9 mouse cellular contexts compared by ENCODE assay signal in the genomic region with DNA sequence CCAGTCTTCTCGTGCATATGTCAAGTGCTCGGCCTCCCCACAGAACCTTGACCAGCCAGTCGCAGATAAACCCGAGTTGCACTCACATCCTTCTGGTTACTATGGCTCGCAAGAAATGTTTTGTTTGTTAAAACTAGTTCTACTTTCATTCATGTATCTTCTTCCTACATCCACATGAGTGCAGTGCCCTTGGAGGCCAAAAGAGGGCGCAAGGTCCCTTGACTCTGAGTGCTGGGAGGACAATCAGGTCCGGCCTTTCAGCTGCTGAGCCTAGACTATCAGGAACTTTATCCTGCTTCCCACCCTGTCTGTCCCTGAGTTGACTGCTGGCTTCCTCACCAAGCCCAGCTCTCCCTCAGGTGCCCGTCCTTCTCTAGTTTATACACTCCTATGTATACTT. TPM values are rescaled to one million over a fixed set of nuclear protein-coding genes. Genes with fewer than 3 reads are reported as not detected.
A peak's percentile ranks its signal among the peaks of the same experiment; 100 is the strongest.
DNase-seq lines count a peak whose midpoint lies in the region; ATAC-seq and TF ChIP-seq lines count a peak whose summit lies in the region.
"Had no signal": no experiment of that assay in that cellular context is flagged by ENCODE, and none has a peak within 500 bp of the region (broad histone marks: within the 10 kb centered on the region; RNA-seq: fewer than 3 reads in every experiment).

No protein-coding gene starts in this region.

- no peaks in the 10 kb centered on the region for H3K36me3 ChIP-seq in kidney, postnatal 0 days (ENCODE audit: insufficient read depth, low read length)
- H3K36me3 ChIP-seq in kidney, embryonic 15.5 days = no peaks in the 10 kb centered on the region
- H3K36me3 ChIP-seq in forebrain, embryonic 13.5 days (ENCODE audit: poor library complexity, severe bottlenecking) = peaks cover 12% of the 10 kb centered on the region

- H3K27ac ChIP-seq in kidney, postnatal 0 days = no peak overlapping the region
- no peak overlapping the region for H3K27ac ChIP-seq in kidney, embryonic 15.5 days
- H3K27ac ChIP-seq in embryonic fibroblast, embryonic 13.5 days (ENCODE audit: insufficient read depth, low read length) = no peak overlapping the region
- H3K27ac ChIP-seq in forebrain, embryonic 13.5 days = no peak overlapping the region
- H3K27ac ChIP-seq: macrophage had no signal

- H3K9me3 ChIP-seq in kidney, postnatal 0 days (replicated peaks; ENCODE audit: low read length) = no peaks in the 10 kb centered on the region
- H3K9me3 ChIP-seq in kidney, embryonic 15.5 days (replicated peaks) = no peaks in the 10 kb centered on the region
- H3K9me3 ChIP-seq in forebrain, embryonic 13.5 days (replicated peaks) = no peaks in the 10 kb centered on the region

- no peak for ATAC-seq in kidney, postnatal 0 days (replicated peaks; ENCODE audit: low FRiP score, low read depth)
- no peak for ATAC-seq in kidney, embryonic 15.5 days (replicated peaks; ENCODE audit: low FRiP score)
- ATAC-seq in monocyte, adult 5-6 weeks (replicated peaks; ENCODE audit: insufficient number of reproducible peaks, low FRiP score, low TSS enrichment, poor library complexity, severe bottlenecking) = peak; percentile 52; the same call in 1 of the 2 replicates
- no peak for ATAC-seq in forebrain, embryonic 13.5 days

- DNase-seq in kidney, postnatal 0 days (ENCODE audit: low spot score) = peak; percentile 63
- DNase-seq in CD8-positive naive resting alpha-beta T cell, adult 2 months (ENCODE audit: low read depth in 2 of 2, low spot score in 2 of 2) = peak; percentile 47 to 67
- DNase-seq in NIH3T3 (ENCODE audit: low read depth) = peak; percentile 75
- peak; percentile 84 for DNase-seq in thymus, postnatal 4 days

- no peak overlapping the region for H3K9ac ChIP-seq in kidney, postnatal 0 days (ENCODE audit: low read depth, low read length)
- H3K9ac ChIP-seq in kidney, embryonic 15.5 days = no peak overlapping the region
- H3K9ac ChIP-seq in forebrain, embryonic 13.5 days = no peak overlapping the region

- TF ChIP-seq CTCF in kidney, postnatal 0 days (IDR thresholded peaks at IDR 0.05; ENCODE audit: low read depth) = peak; percentile 69
- peak; percentile 57; the same call in 1 of the 2 replicates for TF ChIP-seq CTCF in embryonic fibroblast, embryonic 13.5 days (IDR thresholded peaks at IDR 0.05; ENCODE audit: borderline replicate concordance, insufficient read depth, low read length)

- H3K4me3 ChIP-seq in kidney, postnatal 0 days (replicated peaks; ENCODE audit: low read depth, low read length) = no peak overlapping the region
- no peak overlapping the region for H3K4me3 ChIP-seq in kidney, embryonic 15.5 days (replicated peaks)
- no peak overlapping the region for H3K4me3 ChIP-seq in embryonic fibroblast, embryonic 13.5 days (ENCODE audit: insufficient read depth, low read length)
- H3K4me3 ChIP-seq in forebrain, embryonic 13.5 days = no peak overlapping the region

- H3K27me3 ChIP-seq in kidney, postnatal 0 days (ENCODE audit: insufficient read depth, low read length) = peaks cover 7% of the 10 kb centered on the region; the same call in 1 of the 2 replicates
- peaks cover 64% of the 10 kb centered on the region for H3K27me3 ChIP-seq in kidney, embryonic 15.5 days
- peaks cover 47% of the 10 kb centered on the region for H3K27me3 ChIP-seq in forebrain, embryonic 13.5 days

- no peak for TF ChIP-seq POLR2A in embryonic fibroblast, embryonic 13.5 days (IDR thresholded peaks at IDR 0.05; ENCODE audit: low read depth, low read length)

- 0 out of 2 replicates have a peak, but pooled peaks cover 4% of the 10 kb centered on the region for H3K4me1 ChIP-seq in kidney, postnatal 0 days (replicated peaks; ENCODE audit: insufficient read depth, low read length)
- H3K4me1 ChIP-seq in kidney, embryonic 15.5 days = peaks cover 11% of the 10 kb centered on the region
- no peaks in the 10 kb centered on the region for H3K4me1 ChIP-seq in embryonic fibroblast, embryonic 13.5 days (ENCODE audit: control insufficient read depth, insufficient read depth, low read length)
- peaks cover 8% of the 10 kb centered on the region for H3K4me1 ChIP-seq in forebrain, embryonic 13.5 days

- H3K4me2 ChIP-seq in kidney, postnatal 0 days (ENCODE audit: low read length) = no peak overlapping the region
- no peak overlapping the region for H3K4me2 ChIP-seq in kidney, embryonic 15.5 days
- no peak overlapping the region for H3K4me2 ChIP-seq in forebrain, embryonic 13.5 days

- 40% methylated on average over 8 of the region's 8 CpGs for WGBS in kidney, postnatal 0 days
- 39% methylated on average over 8 of the region's 8 CpGs for WGBS in kidney, embryonic 15.5 days
- WGBS in forebrain, embryonic 13.5 days = 36% methylated on average over 8 of the region's 8 CpGs

RNA-seq across cellular contexts. Expression of a gene that starts 6.3 kb away (rescaled TPM):
- polyA plus RNA-seq in kidney, postnatal 0 days (2015; fragmentation: Nextera tagmentation; extraction: Ambion mirVana) = 4.3 TPM in 2 replicates
- 2.8 and 3.9 TPM in 2 replicates for polyA plus RNA-seq in kidney, embryonic 15.5 days (2015; fragmentation: Nextera tagmentation; extraction: Ambion mirVana)
- polyA plus RNA-seq in embryonic fibroblast, embryonic 13.5 days (2011; ENCODE audit: insufficient read length, low read depth, missing spikeins) = 0.67 and 1.1 TPM in 2 replicates
- total RNA-seq in monocyte, adult 5-6 weeks (2017) = 0.29 to 0.75 TPM in 2 of 3 replicates, not detected in the other
- 0.33 and 0.44 TPM in 2 replicates for polyA plus RNA-seq in forebrain, embryonic 13.5 days (2015; fragmentation: Nextera tagmentation; extraction: Ambion mirVana)

RNA-seq across cellular contexts. Expression of a gene that starts 17.6 kb away (rescaled TPM):
- 3.4 and 4.1 TPM in 2 replicates for polyA plus RNA-seq in kidney, postnatal 0 days (2015; fragmentation: Nextera tagmentation; extraction: Ambion mirVana)
- polyA plus RNA-seq in kidney, embryonic 15.5 days (2015; fragmentation: Nextera tagmentation; extraction: Ambion mirVana) = 6.3 and 6.5 TPM in 2 replicates
- not detected in 2 replicates for polyA plus RNA-seq in embryonic fibroblast, embryonic 13.5 days (2011; ENCODE audit: insufficient read length, low read depth, missing spikeins)
- 17.3 to 92.4 TPM (median 17.6 TPM) in 3 replicates for total RNA-seq in monocyte, adult 5-6 weeks (2017)
- 39.6 and 47.2 TPM in 2 replicates for polyA plus RNA-seq in forebrain, embryonic 13.5 days (2015; fragmentation: Nextera tagmentation; extraction: Ambion mirVana)

RNA-seq across cellular contexts. Expression of a gene that starts 18.9 kb away (rescaled TPM):
- polyA plus RNA-seq in kidney, postnatal 0 days (2015; fragmentation: Nextera tagmentation; extraction: Ambion mirVana) = 1.3 TPM in 2 replicates
- 1.2 and 1.7 TPM in 2 replicates for polyA plus RNA-seq in kidney, embryonic 15.5 days (2015; fragmentation: Nextera tagmentation; extraction: Ambion mirVana)
- polyA plus RNA-seq in embryonic fibroblast, embryonic 13.5 days (2011; ENCODE audit: insufficient read length, low read depth, missing spikeins) = 1.4 TPM in 1 of 2 replicates, not detected in the other
- 14.1 TPM in 1 of 3 replicates, not detected in the others for total RNA-seq in monocyte, adult 5-6 weeks (2017)
- polyA plus RNA-seq in forebrain, embryonic 13.5 days (2015; fragmentation: Nextera tagmentation; extraction: Ambion mirVana) = 0.47 TPM in 1 of 2 replicates, not detected in the other

RNA-seq across cellular contexts. Expression of a gene that starts 31.8 kb away (rescaled TPM):
- 5.3 TPM in 2 replicates for polyA plus RNA-seq in kidney, postnatal 0 days (2015; fragmentation: Nextera tagmentation; extraction: Ambion mirVana)
- 6.3 and 7.2 TPM in 2 replicates for polyA plus RNA-seq in kidney, embryonic 15.5 days (2015; fragmentation: Nextera tagmentation; extraction: Ambion mirVana)
- 5.0 and 6.1 TPM in 2 replicates for polyA plus RNA-seq in embryonic fibroblast, embryonic 13.5 days (2011; ENCODE audit: insufficient read length, low read depth, missing spikeins)
- total RNA-seq in monocyte, adult 5-6 weeks (2017) = 7.1 to 25.6 TPM (median 11.2 TPM) in 3 replicates
- polyA plus RNA-seq in forebrain, embryonic 13.5 days (2015; fragmentation: Nextera tagmentation; extraction: Ambion mirVana) = 1.6 and 1.7 TPM in 2 replicates

RNA-seq across cellular contexts. Expression of a gene that starts 36.3 kb away (rescaled TPM):
- polyA plus RNA-seq in kidney, postnatal 0 days (2015; fragmentation: Nextera tagmentation; extraction: Ambion mirVana) = 0.50 and 0.60 TPM in 2 replicates
- 0.80 and 1.2 TPM in 2 replicates for polyA plus RNA-seq in kidney, embryonic 15.5 days (2015; fragmentation: Nextera tagmentation; extraction: Ambion mirVana)
- polyA plus RNA-seq in embryonic fibroblast, embryonic 13.5 days (2011; ENCODE audit: insufficient read length, low read depth, missing spikeins) = 1.9 and 2.6 TPM in 2 replicates
- 0.21 to 0.97 TPM (median 0.29 TPM) in 3 replicates for total RNA-seq in monocyte, adult 5-6 weeks (2017)
- polyA plus RNA-seq in forebrain, embryonic 13.5 days (2015; fragmentation: Nextera tagmentation; extraction: Ambion mirVana) = 13.0 and 15.8 TPM in 2 replicates
